Mouse (Mus musculus) fat pad, adult 2 months (tissue): ENCODE measurements around the gene Zbtb7b.
"Not testable (repeated sequence)": the region's sequence is repeated elsewhere in the genome, so short reads cannot be mapped to it uniquely, and the experiment has no call there.

Source experiments
- DNase-seq: peaks from one replicate; pipeline ENCODE4 v3.0.0-alpha.2; 2011; ENCODE audit warnings: low read depth, low spot score; ENCODE audit errors: extremely low read depth

The Zbtb7b gene

DNA sequence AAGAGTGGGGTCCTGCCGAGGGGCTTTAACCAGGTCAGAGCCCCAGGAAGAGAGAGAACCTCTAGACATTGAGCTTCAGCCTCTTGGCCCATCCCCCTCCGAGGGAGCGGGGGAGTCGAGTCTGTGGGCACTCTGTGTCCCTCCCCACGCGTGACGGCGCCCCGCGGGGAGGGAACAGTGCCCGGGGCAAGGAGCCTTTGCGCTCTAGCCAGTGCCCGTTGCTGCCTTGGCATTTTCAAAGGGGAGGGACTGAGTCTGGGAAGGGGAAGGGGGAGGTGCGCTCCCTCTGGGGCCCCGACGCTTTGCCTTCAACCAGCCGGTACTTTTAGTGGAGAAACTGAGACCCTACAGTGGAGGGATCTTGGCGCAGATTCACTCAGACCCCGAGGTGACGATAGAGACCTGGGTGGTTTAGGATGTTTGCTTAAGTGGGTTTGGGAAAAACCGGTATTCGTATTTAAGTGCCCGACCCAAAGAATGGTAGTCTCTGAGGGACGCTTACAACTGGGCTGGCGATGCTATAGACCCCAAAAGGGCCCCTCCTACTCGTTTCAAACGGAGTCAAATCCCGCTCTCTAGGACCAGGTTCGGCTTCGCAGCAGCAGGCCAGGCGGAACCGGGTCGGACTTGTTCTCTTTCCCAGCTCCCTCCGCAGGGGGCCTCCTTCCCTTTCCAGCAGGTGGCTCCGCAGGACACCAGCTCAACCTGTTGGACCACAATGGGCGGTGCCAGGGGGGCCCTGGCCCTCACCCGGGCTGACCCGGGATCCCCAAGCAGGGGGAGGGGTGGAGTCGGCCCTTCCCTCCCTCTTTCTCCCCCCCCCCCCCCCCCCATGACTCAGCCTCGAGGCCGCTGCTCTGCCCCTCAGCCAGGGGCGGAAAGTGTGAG is at the start of gene Zbtb7b:
TSS of gene Zbtb7b (minus strand) at position 771 of the 888 bp plus-strand sequence.
- no peak for DNase-seq

DNA sequence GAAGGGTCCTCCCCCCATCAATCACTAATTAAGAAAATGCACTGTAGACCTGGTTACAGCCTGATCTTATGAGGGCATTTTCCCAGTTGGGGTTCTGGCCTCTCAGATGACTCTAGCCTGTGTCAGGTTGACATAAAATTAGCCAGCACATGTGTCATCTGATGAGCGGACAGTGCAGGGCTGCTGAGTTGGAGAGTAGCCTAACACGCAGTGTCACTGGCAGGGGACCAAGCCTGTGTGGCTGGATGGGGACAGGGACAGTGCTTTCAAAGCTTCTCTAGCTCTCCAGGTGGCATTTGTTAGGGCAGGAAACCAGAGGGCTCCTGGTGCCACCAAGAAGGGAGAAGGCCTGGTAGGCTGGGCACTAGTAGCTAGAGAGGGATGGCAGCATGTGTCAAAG is 46.1 kb upstream of the Zbtb7b start:
- DNase-seq: no peak

DNA sequence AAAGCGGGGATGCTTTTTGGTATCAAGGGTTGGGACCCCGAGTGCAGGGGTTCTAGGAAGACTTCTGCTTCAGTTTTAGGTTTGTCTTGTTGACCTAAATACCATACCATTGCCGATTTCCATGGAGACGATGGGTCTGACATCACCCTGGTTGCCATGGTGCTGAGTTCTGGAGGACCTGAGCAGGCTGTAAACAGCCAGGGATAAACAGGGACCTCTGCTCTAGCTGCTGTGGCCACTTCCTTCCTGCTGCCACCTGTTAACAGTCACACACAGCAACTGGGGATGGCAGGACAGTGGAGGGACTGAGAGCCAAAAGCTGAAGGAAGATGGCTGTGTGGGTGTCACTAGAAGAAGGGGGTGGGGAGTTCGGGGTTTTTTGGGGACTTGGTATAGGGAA is 42.7 kb upstream of the Zbtb7b start:
- no peak for DNase-seq

DNA sequence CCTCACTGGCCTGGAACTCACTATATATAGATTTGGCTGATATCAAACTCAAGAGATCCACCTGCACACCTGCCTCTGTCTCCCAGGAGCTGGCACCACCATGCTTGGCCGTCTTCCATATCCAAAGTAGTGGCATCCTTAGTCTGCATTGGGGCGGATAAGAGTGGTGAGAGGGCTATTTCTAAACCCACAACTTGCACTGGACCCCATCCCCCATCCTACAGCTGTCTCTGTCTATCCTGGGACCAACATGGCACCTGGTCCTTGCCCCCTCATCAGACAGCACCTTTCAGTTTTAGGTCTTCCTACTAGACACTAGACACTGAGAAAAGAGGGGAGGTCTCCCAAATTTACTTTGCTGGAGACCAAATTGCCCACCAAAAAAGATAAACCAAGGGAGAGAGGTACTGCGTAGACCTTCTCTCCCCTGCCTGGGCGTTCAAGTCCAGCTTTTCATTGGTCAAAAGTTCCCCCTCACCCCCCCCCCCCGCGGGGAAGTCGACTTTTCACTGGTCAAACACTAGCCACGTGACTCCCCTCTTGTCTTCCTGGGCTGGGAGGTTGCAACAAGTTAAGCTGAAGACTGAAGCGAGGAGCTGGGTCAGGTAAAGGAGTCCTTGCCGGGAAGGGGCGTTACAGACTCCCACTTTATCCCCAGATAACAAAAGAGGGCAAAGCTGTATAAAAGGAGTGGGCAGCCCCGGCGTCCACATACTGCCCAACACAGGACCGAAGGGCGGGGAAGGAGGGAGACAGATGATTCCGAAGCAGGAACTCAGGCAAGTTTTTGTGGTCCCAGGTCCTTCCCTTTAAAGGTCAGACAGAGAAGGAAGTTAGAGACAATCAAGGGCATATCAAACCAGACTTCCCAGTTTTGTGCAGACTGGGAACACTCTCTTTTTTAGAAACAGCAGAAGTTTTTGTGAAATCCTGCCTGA is 41.9 kb upstream of the Zbtb7b start, which contains the start of gene Pbxip1:
TSS of gene Pbxip1 (plus strand) at position 531 of the 938 bp plus-strand sequence.
- no peak for DNase-seq

DNA sequence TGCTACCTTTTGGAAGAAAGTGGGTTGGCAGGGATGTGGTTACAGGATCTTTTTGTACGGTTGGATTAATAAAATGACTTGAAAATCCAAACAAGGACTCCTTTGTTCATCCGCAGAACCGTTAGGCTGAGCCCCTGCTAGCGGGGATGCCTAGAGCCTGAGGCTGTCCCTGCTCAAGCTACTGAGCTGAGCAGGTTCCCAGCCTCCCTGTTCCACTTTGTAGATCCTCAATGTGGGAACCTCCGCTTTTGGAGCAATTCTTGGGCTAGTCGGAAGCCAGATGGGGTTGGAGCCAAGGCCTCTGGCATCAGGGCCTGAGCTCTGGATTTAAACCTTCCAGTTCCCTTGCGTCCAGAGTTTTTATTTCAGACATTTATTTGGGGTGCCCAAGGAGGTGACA is 40.5 kb upstream of the Zbtb7b start:
- DNase-seq: no peak

DNA sequence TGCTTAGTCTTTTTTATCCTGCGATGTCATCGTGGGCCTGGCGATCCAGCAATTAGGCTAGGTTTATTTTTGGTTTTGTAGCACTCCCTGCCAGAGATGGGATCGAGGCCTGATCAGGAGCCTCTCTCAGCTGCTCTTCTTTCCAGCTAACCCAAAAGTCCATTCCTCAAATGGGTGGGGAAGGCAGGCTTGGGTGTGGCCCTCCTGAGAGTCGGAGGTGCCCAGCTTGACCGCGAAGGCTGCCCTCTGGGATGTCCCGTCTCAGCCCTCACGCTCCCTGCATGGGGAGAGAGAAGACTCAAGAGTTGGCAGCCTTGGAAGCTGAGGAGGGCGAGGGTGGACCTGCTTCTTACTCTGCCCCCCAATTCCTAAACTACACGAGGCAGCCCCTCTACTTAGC is 40.0 kb upstream of the Zbtb7b start:
- no peak for DNase-seq

DNA sequence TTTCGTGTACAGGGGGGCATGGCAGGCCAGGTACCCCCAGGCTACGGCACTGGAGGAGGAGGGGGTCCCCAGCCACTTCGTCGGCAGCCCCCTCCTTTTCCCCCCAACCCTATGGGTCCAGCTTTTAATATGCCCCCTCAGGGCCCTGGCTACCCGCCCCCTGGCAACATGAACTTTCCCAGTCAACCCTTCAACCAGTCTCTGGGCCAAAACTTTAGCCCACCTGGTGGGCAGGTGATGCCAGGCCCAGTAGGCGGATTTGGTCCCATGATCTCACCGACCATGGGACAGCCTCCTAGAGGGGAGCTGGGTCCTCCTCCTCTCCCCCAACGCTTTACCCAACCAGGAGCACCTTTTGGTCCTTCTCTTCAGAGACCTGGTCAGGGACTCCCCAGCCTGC is 38.0 kb upstream of the Zbtb7b start:
- no peak for DNase-seq

DNA sequence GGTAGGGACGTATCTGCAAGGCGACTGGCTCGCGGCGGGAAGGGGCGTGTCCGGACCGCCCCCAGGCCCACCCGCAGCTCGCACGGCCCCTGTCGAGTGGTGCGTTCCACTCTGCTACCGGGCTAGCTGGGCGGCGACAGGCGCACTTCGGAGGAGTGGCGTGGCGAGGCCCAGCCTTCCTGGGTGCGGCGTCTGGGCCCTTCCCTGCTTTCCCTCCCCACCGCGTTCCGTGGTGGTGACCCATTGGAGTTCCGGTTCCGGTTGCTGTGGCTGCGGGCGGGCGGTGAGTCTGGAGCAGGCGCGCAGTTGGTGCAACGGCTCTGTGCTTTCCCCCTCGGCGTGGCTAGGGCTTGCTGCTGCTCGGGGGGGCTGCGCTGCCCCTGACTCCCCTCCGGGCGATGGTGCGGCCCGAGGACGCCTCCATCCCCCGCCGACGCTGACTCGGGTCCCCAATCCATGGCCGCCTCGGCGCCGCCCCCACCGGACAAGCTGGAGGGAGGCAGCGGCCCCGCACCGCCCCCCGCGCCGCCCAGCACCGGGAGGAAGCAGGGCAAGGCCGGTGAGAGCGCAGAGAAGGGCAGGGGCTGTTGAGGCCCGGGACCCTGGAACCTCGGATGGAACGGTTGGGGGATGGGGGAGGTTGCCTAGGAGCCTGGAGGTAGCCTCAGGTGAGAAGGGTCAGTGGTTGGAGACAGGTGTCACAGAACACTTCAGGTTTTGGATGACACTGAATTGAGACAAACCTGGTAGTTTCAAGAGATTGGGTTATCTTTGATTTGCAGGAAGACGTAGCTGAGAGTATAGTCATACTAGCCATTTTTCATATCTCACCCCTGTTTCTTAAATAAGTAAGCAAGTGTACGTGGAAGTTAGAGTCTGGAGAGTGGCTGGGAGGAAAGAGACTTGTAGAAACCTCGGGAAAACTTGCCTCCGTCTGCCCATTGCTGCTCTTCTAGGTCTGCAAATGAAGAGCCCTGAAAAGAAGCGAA is 35.9 kb upstream of the Zbtb7b start, which contains the start of gene Pygo2:
TSS of gene Pygo2 (plus strand) at position 44 of the 989 bp plus-strand sequence.
- no peak for DNase-seq

DNA sequence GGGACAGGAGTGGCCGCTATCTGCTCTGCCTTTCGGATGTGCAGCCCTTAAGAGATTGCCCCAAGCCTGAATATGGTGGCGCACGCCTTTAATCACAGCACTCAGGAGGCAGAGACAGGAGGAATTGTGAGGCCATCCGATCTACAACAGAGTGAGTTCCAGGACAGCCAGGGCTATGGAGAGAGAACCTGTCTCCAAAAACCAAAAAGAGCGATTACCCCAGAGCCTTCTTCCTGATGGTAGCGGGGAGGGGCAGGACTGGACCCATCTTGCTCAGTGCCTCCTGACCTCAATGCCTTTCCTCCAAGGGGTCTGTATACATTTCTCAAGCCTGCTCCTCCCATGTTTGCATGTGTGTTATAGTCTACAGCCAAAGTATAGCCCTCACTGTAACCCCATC is 34.4 kb upstream of the Zbtb7b start:
- DNase-seq: not testable (repeated sequence)

DNA sequence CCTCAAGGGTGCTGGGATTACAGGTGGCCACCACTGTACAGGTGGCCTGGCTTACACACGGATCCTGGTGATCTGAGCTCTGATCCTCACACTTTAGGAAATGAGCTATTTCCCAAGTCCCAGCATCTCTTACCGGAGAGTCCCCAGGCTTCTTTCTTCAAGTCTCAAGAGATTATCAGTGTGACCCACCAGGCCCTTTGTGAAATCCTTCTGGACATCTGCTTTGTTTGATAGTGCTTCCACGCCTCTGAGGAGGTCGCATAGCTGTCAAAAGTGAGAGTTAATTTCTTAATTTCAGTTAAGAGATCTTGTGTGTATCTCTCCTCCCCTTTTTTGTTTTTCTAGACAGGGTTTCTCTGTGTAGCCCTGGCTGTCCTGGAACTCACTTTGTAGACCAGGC is 31.3 kb upstream of the Zbtb7b start:
- DNase-seq: no peak

DNA sequence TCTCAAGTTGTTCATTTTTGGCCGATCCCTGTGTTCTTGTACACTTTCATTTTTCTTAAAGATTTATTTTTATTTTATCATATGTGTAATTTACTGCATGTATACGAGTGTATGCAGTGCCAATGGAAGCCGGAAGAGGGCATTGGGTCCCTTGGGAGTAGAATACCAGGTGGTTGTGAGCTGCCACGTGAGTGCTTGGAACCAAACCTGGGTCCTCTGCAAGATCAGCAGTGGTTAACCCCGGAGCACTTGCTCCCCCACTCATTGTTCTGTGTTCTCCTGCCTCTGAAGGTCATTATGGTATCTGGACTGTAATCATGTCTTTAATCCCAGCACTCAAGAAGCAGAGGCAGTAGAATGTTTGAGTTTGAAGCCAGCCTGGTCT is 30.6 kb upstream of the Zbtb7b start:
- no peak for DNase-seq

DNA sequence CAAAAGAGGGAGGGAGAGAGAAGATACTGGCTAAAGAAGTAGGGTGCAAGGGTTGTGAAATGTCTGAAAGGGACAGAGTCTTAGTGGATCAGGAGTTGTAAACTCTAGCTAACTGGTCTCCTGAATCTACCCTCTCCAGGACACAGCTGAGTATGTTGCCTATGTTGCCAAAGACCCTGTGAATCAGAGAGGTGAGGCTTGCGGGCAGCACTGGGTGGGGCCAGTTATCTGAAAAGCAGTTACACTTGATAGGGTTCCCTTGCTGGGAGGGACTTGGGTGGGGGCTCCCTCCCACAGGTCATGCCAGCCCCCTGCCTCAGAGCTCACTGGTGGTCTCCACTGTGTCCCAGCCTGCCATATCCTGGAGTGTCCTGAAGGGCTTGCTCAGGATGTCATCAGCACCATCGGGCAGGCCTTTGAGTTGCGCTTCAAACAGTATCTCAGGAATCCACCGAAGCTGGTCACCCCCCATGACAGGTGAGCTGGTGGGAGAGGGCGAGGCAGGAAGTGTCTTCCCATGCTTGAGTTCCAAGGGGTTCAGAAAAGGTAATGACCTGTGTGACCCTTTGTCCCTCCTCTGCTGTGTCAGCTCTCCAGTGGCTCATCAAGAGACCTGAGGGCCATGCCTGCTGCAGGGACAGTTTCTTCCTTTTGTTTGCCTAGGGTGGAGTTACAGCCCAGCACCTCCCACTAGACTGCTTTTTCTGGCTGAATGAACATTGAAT is 30.0 kb upstream of the Zbtb7b start:
- no peak for DNase-seq

DNA sequence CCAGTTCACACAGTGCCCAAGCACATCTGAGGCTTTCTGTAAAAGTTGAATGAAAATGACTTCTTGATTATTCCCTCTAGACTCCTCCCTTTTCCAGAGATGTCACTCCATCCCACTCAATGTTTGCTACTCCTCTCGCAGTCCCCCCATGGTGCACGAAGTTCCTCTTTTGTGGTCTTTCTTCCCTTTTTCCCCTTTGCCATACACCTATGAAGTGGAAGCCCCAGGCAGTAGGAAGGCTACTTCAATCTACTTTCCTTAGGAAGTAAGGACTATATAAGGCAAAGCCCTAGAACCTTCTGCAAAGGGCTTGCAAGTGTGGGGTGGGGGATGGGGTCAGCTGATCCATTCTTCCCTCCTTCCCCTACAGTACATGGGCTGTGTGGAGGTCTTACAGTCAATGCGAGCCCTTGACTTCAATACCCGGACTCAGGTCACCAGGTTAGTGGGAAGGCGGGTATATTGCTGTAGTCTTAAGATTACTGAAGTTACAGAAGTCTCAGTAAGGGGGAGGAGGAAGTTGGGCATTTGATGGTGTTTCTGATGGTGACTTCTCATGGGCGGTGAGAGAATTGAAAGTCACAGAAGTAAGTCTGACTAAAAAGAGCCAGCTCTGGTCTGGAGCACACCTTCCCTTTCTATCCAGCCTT is 28.1 kb upstream of the Zbtb7b start:
- no peak for DNase-seq

DNA sequence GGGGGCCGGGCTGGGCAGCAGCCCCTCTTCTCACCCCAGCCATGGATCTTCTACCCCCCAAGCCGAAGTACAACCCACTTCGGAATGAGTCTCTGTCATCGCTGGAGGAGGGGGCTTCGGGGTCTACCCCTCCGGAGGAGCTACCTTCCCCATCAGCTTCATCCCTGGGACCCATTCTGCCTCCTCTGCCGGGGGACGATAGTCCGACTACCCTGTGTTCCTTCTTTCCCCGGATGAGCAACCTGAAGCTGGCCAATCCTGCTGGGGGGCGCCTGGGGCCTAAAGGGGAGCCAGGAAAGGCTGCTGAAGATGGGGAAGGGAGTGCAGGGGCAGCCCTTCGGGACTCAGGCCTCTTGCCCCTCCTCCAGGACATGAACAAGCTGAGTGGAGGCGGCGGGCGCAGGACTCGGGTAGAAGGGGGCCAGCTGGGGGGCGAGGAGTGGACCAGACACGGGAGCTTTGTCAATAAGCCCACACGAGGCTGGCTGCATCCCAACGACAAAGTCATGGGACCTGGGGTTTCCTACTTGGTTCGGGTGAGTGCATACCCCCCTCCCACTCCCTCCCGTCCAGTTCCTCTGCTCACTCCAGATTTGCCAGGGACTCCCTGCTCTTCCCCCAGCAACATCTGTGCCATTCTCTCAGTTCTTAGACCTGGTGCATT is 27.4 kb upstream of the Zbtb7b start:
- no peak for DNase-seq

DNA sequence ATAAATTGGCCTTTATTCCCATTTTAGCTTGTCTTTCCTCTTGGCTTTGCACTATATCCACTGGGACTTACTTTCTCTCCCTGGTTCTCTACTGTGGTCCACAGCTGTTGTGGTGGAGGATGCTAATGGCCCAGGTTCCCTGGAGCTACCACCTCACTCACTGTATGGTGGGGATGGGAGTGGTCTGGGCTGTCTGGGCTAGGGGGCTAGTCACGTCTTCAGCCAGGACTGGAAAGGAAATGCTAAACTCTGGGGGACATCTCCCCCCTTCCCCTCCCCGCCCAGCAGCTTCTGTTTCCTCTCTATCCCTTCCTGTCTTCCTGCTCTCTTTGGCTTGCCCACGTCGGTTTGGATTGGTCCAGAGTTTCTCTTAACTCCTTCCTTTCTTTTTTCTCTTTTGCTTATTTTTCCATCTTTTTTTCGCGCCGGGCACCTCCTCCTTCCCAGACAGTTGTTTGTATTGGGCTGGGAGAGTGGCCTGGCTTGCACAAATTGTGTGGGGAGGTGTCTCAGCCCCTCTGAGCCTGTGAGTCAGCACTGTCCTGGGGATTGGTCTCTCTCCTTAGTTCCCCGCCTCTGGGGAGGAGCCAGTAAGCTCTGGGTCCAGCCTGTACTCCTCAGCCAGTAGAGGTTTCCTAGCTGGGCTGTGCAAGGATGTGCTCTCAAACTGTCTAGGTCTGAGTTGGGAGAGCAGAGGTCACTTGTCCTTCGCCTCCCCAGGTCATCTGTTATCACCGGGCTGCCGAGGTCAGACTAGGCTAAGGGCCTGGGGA is 26.6 kb upstream of the Zbtb7b start:
- no peak for DNase-seq

DNA sequence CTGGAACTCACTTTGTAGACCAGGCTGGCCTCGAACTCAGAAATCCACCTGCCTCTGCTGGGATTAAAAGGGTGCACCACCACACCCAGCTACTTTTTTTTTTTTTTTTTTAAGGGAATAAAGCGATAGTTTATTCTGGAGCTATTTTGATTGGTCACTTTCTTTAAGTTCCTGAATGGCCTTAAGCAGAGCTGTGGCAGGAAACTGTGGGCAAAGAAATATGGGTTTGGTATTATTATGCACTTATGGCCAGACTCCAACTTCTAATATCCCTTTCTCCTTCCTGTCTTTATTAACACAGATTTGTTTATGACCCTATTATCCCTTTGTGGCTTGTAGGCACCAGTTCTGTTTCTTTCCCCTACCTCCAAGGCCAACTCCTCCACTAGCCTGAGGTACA is 25.8 kb upstream of the Zbtb7b start:
- no peak for DNase-seq

DNA sequence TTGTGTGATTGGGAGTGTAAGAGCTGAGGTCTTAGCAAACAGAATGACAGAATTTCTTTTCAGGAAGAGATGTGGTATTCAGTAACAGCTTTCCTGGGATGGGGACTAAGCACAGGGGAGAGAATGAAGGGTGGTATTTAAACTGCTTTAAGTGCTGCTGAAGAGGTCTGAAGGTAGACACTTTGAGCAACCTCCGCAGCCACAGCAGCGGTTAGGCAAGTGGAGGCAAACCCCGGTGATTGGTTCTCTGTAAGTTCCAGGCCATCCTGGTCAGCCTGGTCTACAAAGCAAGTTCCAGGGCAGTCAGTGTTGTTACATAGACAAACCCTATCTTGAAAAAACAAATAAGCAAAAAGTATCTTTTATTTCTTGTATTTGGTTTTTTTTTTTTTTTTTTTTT is 25.4 kb upstream of the Zbtb7b start:
- no peak for DNase-seq

DNA sequence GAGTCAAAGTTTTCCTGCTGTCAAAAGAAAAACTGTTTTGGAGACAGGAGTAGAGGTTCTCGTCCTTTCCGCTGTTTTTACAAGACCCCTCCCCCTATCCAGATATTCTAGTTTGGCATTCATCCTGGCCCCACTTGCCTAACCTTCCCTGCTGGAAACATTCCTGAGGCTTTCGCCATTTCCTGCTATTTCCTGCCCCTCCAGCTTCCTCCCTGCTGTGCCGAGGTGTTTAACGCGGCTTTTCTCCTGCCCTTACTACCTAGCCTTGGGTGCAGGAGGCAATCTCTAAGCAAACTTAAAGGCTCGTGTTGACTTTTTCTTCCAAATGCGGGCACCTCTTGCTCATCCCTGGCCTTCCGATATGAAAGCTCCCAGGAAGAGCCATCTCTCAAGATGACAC is 25.0 kb upstream of the Zbtb7b start:
- DNase-seq: no peak
